Mouse (Mus musculus) thymus, postnatal 10 days (tissue): ENCODE measurements at regions not wholly inside any gene's neighbourhood (a gene's known extent, or its start where the extent isn't known, plus 50 kb on each side); places are given as distances from the start of the nearest gene placed in this dataset.

Experiments
- DNase-seq, 2 experiments: peaks; one replicate each; pipeline ENCODE4 v3.0.0; 2021; ENCODE audit warnings: low spot score in 2 of 2

DNA sequence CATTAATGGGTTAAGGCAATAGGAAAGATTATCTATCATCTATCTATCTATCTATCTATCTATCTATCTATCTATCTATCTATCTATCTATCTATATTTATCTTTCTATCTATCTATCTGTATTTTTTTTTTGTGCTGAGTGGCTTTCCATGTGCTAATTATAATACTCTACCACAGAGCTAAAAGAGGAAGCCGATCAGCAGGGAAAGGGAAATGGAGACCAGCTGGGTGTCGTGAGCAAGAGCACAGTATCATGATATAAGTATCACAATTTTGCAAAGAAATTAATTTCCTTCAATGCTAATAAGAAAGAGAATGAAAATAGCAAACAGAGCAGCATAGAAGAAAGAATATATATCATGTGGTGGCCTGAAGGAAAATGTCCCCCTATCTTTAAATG lies 69.6 kb downstream of the Cldn1 start:
- no peak for DNase-seq

DNA sequence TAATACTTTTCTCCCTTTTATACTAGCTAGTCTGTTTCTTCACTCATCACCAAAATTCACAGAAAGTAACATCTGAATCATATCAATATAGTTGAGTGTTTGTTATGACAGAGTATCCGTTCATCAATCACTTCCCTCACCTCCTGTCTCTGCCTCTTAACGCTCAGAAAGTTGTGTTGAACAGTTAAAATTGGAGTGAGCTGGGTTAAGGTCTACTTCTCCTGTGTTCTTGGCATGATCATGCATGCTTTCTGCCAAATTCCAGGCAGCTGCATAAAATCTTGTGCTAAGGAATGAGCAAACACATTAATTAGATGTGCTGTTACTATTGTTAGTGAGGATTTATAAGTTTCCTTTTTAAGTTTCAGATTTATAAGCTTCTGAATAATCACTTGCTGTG lies 79.9 kb downstream of the Cldn1 start:
- no peak for DNase-seq

DNA sequence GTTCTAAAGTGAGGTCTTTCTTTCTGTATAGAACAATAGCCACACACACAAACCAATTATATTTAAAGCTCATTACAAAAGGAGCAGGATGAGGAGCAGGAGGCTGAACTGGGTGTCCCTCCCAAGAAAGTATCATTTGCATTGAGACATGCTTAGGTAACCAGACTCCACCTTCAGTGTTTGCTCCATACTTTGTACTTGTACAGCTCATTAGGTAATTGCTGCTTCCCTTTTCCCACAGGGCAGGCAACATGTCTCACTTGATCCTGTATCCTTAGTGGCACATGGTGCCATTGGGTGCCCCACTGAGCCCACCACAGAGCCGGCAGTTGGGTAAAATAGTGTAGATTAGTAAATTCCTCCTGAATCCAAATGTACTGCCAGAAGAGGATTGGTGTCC lies 86.0 kb downstream of the Cldn1 start:
- DNase-seq = no peak

DNA sequence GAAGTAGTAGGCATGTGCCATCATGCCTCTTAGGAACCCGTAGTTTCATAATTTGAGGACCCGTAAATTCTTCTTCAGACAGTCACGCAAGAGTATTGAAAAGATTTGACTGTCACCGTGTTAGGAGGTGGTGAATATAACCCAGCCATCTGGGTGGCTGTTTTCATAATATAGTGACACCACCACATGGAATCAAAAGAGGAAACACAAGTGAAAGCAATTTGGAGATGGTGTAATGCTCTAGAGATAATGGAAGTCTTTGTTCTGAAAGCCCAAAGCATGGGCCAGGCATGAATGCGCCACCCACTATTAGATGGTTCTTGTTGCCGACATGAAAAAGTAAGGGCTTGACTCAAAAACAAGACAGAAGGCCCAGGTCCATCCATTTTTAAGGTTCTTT lies 86.9 kb downstream of the Cldn1 start:
- no peak for DNase-seq

DNA sequence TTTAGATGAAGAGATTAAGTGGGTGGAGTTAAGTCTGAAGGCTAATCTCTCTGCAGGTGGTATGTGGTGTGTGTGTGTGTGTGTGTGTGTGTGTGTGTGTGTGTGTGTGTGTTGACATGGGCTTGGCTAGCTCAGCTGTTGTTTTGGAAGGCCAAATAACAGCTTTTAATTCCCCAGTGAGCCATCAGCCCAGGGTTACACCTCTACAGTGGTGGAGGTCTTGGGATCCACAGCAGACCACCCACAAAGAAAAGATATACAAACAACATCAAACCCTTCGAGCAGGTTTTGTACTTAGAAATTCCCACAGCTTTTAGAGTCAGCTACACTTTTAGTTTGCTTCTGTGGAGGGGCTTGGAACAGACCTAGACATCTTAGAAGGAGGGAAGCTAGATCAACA lies 89.2 kb downstream of the Cldn1 start:
- no peak for DNase-seq

DNA sequence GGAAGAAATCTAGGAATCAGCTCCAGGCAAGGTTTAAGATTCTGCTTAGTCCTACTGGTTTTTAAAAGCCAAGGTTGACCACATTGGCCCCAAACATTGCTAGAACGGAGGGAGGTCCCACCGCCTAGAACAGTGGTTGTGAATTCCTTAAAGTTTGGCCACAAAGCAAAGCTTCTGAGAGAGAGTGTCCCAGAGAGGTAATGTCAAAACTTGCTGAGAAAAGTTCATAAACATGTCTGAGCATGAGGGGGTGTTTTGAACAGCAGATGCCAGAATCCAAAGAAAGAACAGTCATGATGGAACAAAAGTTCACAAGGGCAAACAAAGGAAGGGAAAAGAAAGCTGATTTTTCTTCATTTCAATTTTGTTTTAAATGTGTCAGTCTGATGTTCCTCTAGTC lies 90.1 kb downstream of the Cldn1 start:
- DNase-seq = no peak

DNA sequence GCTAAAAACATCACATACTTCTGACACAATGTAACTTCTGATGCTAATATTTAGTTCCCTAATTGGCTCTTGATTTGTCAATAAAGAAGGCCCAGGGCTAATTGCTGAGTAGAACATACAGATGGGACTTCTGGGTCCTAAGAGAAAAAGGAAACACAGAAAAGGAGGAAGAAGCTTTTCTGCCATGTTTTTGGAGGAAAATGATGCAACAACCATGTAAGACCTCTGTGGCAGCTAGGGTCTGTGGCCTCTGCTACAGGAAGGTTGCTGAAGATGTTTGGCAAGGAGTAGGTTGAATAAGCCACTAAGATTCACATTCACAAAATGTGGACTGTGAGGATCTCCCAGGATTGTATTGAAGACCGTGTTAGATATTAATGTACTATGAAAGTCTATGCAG lies 94.9 kb downstream of the Cldn1 start:
- DNase-seq = no peak

DNA sequence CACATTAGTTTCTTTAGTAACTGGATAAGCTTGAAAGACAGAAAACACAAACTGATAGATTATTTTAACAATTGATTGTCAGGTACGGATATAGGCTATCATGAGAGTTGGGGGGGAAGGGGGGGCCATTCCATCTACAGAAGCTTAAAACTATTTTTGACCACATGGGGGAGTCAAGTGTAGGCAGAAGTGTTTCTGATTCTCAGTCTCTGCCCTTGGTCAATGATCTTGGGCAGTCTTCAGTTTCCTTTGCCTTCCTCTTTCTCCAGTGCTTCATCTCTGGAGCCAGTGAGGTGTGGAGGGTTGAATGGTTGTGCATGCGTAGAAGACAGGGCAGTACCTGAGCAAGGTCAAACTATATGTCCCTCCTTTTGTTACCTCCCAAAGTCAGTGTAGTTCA lies 118.8 kb downstream of the Cldn1 start:
- DNase-seq = no peak

DNA sequence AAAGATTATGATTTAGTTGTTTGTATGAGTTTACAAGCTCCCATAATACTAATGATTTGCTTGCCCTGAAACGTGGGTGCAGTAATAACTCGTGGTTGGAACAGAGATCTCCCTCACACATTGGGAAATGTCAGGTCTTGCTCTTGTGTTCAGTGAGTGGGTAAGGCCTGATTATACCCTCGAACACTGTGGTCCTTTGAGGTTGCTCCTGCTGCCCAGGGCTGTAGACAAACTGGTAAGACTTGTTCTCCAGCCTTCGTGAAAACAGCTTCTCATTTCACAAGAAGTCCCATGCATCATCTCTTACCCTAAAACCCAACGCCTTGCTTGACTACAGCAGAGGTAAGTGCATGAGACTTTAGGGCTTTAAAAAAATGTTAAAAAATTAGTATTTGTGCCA lies 119.9 kb downstream of the Cldn1 start:
- no peak for DNase-seq

DNA sequence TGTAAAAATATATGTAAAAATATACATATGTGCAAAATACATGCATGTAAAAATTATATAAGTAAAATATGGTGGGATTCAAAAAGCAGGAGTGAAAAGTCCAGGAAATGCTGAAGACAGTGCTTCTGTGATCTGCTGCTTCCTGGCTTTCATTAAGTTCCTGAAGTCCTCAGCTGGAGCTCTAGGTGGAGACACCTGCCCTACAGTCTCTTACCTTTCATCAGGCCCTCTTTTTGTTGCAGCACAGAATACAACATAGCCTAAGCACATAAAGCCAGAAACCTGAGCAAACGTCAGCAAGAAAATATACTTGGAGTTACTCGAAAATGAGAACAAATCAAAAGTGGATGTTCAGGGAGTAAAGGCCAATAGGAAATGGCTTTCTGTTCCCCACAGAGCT lies 120.6 kb downstream of the Cldn1 start:
- DNase-seq = no peak

DNA sequence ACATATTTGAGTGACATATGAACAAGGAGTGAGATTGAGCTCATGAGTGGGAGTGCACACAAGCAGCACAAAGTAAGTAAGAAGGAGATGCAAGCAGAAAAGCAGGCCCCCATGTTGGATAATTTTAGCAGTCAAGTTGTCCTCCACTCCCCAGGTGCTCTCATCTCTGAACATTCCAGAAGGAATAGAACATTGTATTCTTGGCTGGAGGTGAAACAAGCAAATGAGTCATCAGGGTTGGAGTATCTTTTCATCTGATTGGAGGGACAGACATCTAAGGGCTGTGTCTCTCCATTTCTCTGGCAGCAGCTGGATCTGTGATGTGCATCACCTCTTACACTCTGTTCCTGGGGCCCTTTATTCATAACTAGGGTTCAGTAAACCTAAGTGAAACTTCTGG lies 122.7 kb downstream of the Cldn1 start:
- no peak for DNase-seq

DNA sequence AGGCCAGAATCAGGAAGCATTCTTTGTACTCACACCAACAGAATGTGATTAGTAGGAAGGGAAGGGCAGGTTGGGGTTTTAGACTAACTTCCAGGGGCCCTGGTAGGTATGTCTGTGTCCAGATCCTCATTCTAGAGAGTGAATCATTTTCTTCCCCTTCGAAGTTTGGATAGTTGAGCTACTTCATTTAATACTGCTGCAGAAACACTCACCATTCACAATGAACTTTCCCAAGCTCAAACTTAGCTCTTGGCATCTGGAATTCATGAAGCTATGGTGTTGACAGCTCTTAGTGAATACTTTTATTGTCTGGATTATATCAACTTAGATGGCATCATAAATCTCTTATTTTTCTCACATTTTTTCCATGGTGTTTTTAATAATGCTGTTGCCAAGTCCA lies 123.7 kb downstream of the Cldn1 start:
- no peak for DNase-seq

DNA sequence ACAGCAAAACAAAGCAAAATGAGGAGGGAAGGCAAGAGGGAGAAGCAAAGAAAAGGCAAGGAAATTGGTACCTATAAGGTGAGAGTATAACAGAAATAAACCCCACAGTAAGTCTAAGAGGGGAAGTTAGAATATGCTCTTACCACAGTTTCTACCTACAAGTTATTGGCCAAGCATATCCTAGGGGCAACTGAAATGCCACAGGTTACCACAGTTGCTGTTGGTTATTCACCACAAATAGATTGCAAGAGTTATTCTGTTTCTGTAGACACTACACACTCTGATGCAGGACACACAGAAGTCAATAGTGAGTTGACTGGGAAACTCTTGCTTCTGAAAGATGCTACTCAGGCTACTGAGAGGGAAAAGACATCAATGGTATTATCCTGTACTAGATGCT lies 129.7 kb upstream of the P3h2 start:
- DNase-seq = no peak

DNA sequence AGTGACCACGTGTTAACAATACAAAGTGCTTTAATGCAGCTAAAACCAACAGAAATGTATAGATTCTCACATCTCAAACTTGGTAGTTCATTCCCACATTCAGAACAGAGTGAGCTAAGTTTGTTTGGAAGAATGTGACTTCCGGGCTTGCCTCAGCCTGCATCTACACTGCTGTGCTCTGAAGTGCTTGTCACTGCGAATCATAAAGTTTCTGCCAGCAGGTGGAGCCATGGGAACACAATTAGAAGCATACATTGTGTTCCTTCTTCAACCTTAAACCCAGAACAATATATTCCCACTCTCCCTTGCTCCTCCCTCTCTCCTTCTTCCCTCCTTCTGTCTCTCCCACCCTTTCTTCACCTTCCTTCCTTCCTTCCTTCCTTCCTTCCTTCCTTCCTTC lies 128.5 kb upstream of the P3h2 start:
- peak; percentile 8 to 34 for DNase-seq

DNA sequence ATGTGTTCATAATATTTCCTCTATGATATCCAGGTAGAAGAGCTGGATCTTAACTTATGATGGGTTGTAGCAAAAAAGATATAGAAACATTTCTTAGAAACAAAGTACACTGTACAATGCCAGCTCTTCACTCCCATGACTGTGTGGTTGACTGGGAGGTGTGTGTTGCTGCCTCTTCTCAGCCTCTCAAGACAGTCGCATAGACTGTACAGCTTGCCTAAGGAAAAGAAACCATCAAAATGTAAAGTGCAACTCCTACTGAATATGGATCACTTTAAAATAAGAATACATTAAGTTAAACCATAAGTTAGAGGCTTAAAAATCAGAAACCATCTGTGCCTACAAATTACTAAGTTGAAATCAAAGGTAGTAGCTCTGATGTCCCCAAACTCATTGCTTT lies 125.5 kb upstream of the P3h2 start:
- DNase-seq = no peak

DNA sequence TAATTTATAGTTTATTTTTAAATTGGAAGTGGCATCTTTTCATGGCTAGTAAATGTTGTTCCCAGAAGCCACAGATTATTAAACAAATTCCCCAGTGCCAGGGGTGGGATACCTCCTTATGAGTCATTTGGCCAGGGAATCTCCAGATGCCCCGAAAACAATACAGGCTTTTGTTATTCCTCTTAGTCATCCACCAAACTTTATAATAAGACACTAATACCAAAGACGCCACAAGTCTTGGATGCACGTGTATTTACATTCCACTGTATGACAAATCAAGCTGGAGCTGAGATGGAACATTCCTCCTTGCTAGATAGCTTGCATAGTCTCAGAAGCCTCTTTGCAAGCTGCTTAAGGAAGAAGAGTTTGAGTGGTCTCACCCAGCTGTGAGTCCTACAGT lies 105.8 kb upstream of the P3h2 start:
- no peak for DNase-seq

DNA sequence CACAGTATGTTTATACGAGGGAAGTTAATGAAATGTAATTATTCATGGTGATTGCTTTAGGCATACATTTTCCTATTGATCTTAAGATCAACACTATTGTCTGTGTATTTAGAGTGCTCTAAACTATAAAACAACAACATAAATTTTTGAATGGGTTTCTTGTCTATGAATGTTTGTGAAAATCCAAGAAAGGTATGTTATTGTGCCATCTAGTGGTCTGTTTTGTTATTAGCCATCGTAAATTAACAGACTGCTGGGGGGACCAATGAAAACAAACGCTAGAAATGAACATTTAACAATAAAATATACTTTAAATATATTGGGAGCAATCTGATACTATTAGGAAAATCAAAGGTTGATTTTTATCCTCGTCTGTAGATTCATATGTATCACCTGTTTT lies 93.5 kb upstream of the P3h2 start:
- no peak for DNase-seq

DNA sequence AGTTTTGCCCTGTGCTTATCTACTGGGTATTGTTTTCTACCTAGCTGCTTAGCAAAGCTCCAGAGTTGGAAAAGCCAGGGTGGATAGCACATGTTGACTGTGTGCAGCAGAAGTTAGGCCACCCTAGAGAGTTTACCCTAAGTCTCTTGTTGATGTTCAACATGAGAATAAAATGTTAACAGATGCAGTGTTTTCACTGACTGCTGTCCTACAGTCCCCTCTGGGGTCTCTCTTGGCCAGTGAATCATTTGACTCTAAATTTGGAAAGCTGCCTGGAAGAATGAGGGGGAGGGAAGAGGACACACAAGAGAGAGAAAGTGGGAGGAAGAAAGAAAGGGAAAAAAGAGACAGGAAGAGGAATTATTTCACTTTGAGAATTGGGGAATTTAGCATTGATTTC lies 90.8 kb upstream of the P3h2 start:
- DNase-seq = no peak

DNA sequence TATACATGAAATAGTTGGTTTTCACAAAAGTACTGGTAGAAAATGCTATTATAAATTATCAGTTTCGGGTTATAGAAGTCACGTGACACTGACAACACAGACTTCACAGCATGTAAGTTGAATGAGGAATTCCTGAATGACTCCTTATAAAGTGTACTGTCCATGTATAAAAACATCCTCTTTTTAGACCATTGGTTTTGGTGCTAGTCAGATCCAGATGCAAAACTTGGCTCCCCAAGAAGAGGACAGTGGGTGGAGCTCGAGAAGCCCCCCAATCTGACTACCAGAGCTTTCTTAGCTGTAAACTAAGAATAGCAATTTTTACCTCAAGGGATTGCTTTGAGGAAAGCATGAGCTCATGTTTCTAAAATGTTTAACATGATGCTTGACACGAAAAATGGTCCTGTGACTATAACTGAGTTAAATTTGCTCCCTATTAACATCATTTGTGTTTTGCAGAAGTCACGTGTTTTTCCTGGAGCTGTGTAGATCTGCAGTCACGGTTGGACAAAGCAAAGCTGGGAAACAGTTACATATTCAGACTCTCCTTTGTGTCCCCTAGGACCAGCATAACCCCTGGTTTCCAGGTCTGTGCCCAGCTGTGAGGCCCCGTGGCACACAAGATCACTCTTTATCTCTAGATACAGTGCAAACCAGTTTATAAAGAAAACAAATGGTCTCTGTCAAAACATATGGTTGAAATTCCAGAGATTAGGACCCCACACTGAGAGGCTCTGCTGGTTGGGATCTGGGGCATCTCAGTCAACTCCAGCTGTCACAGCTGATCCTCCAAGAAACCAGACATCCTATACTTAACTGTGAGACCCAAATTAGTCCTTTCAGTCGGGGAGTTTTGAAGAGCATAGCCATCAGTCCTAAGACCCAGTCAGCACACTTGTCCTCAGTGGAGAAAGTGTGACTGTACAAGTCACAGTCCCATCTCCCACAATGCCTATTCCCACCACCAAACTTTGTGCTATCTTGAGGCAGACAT lies 80.0 kb upstream of the P3h2 start:
- DNase-seq = no peak

DNA sequence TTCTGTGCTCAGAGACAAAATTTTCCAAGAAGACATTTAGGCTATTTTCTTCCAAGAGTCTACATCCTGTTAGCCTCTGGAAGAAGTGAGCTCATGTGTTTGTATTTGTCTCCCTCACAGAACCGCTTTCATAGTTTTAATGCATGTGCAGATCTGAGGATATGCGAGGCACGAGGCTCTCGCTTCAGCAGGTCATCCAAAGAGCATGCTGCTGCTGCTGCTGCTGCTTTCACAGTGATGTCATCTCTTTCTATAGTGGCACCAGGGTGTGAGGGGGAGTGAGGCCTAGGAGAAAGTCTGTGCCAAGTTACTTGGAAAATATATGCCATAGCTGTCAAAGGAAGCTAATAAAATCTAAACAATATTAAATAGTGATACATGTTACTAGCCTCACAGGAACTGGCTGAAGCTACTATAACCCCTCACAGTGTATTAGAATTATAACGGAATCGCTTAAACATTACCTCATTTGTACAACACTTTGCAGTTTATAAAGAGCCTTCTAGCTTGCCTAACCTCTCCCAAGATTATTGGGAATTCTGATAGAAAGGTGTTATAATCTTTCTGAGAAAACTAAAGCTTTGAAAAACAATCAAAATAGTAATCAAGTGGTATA lies 79.2 kb upstream of the P3h2 start:
- DNase-seq = no peak

DNA sequence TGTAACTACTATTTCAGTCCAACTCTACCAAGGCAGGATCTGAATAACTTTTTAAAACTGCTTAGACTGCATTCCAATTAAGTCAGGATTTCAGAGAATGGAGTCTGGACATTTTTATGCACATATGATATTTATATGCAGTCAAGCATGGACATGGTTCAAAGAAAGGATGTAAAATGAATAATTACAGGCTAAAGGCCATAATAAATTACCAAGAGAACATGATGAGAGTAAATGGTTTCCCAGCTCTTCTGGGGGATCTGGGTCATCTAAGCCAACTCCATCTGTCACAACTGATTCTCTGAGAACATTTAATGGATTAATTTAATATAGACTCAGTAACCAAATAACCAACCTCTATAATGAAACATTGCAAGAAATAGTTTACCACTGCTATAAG lies 77.9 kb upstream of the P3h2 start:
- no peak for DNase-seq

DNA sequence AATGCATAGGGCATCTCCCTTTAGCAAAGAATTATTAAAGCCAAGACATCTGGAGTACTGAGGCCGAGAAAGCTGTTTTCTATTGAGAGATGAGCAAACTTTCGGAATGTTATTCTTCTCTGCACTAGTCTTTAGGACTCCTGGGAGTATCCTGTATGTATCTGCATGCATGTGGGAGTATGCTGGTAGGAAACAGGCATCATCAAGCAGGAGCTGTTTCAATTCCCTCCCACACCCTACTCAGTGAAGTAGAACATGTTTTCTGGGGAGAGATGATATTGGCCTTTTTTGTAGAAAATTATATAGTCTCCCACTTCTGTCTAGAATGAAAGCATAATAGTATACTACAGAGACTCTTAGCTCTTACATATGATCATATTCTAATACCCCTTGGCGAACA lies 76.1 kb upstream of the P3h2 start:
- DNase-seq = no peak

DNA sequence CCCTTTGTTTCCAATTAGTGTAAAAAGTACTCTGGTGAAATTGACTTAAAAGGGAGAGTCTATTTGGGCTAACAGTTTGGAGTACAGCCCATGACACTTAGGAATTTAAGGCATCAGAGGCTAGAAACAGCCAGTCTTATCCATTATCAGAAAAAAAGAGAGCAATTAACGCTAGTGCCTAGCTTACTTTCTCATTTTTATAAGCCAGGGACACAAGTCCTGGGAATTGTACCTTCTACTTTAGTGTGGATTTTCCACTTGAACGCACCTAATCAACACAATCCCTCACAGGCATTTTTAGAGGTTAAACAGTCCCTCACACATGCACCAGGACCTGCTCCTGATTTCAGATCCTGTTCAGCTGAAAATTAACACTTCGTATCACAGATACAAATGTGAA lies 65.9 kb upstream of the P3h2 start:
- no peak for DNase-seq

DNA sequence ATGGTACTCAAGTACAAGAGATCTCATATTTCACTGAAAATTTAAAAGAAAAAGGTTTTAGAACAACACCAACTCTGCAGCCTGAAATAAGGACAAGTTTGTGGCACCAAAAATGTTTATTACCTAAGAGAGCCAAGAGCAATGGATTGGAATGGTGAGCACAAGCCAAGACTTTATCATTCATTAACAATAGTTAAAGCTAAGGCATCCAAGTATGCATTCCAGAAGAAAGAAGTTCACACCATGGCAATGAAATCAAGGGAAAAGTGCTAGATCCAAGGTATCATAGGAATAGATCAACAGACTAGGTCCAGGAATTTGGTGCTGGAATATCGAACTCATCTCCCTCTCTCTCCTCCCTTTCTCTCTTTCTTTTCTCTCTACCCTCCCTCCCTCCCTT lies 63.8 kb upstream of the P3h2 start:
- DNase-seq = no peak
